Mouse (Mus musculus) ovary, postnatal 14 days (tissue): ENCODE results near the gene Selp.

Source experiments
- DNase-seq: peaks from one replicate; pipeline ENCODE4 v3.0.0; 2022; ENCODE audit warnings: low spot score

The Selp gene

DNA sequence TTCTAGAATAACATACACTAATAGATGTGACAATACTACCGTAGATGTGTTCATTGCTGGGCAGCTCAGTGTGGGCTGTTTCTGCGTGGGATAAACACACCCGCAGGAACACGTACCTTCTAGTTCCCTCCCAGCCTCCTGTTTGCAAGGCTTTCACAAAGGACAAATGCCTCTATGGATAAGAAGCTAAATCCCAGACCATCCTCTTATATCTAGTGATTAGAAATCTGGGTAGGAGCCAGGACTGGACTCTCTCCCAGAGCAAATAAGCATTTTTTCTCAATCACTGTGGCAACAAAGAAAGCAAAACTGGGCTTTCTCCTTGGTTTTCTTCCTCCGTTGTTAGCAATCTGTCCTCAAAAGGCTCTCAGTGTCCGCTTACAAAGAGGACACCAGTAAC is 63.4 kb downstream of the Selp start:
- no peak for DNase-seq

DNA sequence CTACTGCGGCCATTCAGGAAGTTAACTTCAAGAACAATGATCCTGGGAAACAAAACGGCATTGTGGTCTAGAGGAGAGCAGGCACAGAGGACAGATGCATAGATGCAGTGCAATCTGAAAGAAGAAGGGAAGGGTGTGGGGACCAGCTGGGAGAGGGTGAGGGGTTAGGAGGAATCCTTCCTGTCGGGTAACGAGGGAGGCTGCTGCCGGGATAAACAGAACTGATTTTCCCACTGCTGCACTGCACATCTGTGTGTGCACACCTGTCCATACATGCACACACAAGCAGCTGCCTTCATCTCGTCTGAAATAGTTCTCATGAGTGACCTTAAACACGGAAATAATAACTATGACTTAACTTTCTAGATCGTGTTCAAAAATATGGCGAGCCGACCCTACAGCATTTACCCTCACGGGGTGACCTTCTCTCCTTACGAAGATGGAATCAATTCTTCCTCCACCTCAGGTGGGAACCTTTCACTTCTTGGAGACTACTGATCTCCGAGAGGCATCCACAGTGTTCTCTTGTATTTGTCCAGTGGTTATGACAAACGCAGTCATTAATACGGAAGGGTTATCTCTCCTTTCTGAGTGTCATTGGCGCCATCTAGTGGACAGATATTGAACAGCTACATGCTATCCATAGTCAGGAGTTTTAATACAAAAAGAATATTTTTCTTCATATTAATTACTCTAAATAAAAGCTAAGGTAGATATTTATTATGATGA is 69.2 kb downstream of the Selp start:
- DNase-seq: peak; percentile 76

DNA sequence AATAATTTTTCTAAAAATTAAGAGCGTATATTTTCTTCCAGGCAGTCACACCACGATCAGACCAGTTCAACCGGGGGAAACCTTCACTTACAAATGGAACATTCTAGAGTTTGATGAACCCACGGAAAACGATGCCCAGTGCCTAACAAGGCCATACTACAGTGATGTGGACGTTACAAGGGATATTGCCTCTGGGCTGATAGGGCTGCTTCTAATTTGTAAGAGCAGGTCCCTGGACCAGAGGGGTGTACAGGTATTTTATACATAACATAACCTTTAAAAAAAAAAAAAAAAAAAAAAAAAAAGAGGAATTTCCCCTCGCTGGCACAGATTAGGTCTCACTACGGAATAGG is 69.8 kb downstream of the Selp start:
- DNase-seq: no peak

GRCm38 (mm10) chr1:164185316-164185715 is 70.3 kb downstream of the Selp start:
- no peak for DNase-seq

DNA sequence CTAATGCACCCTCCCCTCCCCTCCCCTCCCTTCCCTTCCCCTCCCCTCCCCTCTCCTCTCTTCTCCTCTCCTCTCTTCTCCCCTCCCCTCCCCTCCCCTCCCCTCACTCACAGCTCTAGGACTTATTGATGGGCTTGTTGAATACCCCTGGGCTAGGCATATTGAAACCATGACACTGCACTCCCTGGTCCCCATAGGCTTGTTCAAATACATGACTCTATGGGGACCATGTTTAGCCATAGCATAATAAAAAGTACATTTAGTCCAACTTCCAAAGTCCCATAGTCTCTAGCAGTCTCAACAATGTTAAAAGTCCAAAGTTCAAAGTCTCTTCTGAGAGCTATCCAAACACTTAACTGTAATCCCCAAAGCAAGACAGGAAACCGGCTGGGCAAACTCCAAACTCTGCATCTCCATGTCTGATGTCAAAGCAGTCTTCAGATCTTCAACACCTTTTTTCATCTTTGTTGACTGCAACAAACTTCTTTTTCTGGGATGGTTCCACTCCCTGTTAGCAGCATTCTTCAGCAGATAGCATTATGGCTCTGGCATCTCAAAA is 72.0 kb downstream of the Selp start:
- no peak for DNase-seq

- no peak for DNase-seq
Measured at GRCm38 (mm10) chr1:164199551-164199950, 84.5 kb downstream of the Selp start.
